Mouse (Mus musculus) megakaryocyte, embryonic 14.5 days (primary cell): ENCODE results near the gene Arhgef39.

Experiments used
- FLI1 ChIP-seq: IDR thresholded peaks from 2 replicates; pipeline ENCODE4 v1.6.1; 2012; ENCODE audit warnings: low read length, inconsistent platforms, mixed read lengths
- GATA1 ChIP-seq: IDR thresholded peaks from 3 replicates; pipeline ENCODE4 v1.6.1; 2012; ENCODE audit warnings: mixed read lengths, low read length, inconsistent platforms, borderline replicate concordance

DNA sequence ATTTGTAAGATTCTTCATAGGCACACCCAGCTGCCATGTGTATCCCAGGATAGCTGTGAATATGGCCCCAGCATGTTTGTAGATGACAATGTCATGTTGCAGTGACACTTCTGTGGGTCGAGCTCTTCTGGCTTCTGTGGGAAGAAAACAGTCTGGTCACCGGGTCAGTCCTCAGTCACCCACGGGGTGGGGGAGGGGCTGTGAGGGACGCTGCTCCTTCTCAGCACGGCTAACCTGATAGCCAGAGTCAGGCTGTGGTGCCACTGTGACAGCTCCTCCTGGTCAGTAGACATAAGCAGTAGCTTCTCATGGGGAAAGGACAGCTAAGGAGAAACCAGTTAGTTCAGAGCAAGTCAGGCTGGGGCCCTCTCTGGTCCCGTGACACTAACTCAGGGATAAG lies 2.9 kb downstream of the Arhgef39 start:
- TF ChIP-seq FLI1 (no peak), GATA1 (no peak)
